Mouse (Mus musculus): ENCODE results near the gene Map2k2. TPM values are rescaled to one million over a fixed set of nuclear protein-coding genes. Genes with fewer than 3 reads are reported as not detected.
A peak's percentile ranks its signal among the peaks of the same experiment; 100 is the strongest.

The Map2k2 gene
- polyA plus RNA-seq, 1 experiment from 2014 or later = 130 TPM

DNA sequence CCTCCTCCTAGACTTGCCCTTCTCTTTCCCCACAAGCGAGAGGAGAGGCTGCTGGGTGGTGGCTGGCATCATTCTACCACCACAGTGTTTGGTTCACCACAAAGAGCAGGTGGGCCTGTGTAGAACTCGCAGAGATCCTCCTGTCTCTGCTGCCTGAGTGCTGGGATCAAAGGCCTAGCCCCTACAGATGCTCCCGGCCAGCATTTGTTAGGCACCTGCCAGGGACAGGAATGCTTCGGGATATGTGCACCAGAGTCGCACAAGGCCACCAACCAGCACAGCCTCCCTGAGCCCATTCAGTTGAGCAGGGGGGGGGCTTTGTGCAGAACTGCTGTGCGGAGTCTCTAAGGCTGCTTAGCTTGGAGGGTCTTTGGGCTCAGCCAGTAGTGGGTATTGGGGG, 39.6 kb downstream of the Map2k2 start:
- H3K4me1 ChIP-seq (replicated peaks) = peaks cover 75% of the 10 kb centered on the region
- WGBS (ENCODE audit: insufficient replicate concordance) = 96% methylated on average over 6 of the region's 6 CpGs
- DNase-seq = no peak

DNA sequence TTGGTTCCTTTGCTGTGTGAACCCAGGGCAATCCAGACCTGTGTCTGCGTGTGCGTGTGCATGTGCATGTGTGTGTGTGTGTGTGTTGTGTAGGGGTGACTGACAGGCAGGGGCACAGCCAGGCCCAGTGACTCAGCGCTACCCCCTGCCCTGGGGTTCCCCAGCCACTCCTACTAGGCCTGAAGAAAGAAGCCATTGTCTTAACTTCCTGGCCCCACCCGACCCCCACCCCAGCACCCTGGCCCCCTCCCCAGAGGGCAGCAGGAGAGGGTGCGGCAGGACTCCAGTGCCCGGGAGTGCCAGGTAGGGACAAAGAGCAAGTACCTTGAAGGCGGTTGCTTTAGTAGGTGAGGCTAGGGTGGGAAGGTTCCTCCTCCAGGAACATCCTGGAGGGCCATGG, 40.1 kb downstream of the Map2k2 start:
- no peak overlapping the region for H3K4me2 ChIP-seq
- H3K9ac ChIP-seq = no peak overlapping the region
- DNase-seq (no peak), ATAC-seq (ENCODE audit: low read depth) (no peak)
- 86% methylated on average over 7 of the region's 7 CpGs for WGBS (ENCODE audit: insufficient replicate concordance)
- H3K4me3 ChIP-seq (replicated peaks) = no peak overlapping the region
- peaks cover 73% of the 10 kb centered on the region for H3K4me1 ChIP-seq (replicated peaks)
- peaks cover 99% of the 10 kb centered on the region for H3K36me3 ChIP-seq
- no peaks in the 10 kb centered on the region for H3K9me3 ChIP-seq (replicated peaks)
- no peaks in the 10 kb centered on the region for H3K27me3 ChIP-seq
- H3K27ac ChIP-seq = no peak overlapping the region

More for the DNA sequence above, 39.6 kb downstream of the Map2k2 start:
- Histone ChIP-seq H3K4me3 (replicated peaks) (no peak overlapping the region), H3K27ac (0 out of 2 replicates have a peak overlapping the region, but pooled peaks have one; percentile 13), H3K27me3 (no peaks in the 10 kb centered on the region), H3K36me3 (peaks cover 99% of the 10 kb centered on the region), H3K9ac (no peak overlapping the region), H3K4me2 (no peak overlapping the region), H3K9me3 (replicated peaks) (no peaks in the 10 kb centered on the region)
- no peak for ATAC-seq (ENCODE audit: low read depth)

DNA sequence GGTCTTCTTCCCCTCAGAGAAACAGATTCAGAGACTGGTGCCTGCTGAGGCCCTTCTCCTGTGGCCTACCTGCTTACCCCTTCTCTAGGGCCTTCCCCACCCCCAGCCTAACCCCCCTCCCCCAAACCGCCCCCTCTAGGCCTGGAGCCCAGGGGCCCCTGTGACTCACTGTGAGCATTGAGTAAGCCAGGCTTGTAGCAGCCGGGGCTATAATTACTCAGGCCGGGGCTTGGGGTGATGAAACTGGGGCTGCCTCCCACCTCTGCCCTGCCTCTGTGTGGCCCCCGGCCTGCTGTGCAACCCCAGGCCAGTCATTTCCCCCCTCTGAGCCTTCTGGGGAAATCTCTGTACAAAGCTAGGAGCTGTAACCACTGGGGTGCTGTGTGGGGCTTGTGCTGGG, 40.6 kb downstream of the Map2k2 start:
- H3K27me3 ChIP-seq = no peaks in the 10 kb centered on the region
- H3K27ac ChIP-seq = no peak overlapping the region
- DNase-seq = no peak
- no peak for ATAC-seq (ENCODE audit: low read depth)
- H3K9ac ChIP-seq = no peak overlapping the region
- peaks cover 99% of the 10 kb centered on the region for H3K36me3 ChIP-seq
- no peaks in the 10 kb centered on the region for H3K9me3 ChIP-seq (replicated peaks)
- H3K4me1 ChIP-seq (replicated peaks) = peaks cover 72% of the 10 kb centered on the region
- 0 out of 2 replicates have a peak overlapping the region, but pooled peaks have one; percentile 12 for H3K4me2 ChIP-seq
- whole genome bisulfite sequencing (ENCODE audit: insufficient replicate concordance) = 88% methylated on average over 4 of the region's 4 CpGs
- no peak overlapping the region for H3K4me3 ChIP-seq (replicated peaks)

DNA sequence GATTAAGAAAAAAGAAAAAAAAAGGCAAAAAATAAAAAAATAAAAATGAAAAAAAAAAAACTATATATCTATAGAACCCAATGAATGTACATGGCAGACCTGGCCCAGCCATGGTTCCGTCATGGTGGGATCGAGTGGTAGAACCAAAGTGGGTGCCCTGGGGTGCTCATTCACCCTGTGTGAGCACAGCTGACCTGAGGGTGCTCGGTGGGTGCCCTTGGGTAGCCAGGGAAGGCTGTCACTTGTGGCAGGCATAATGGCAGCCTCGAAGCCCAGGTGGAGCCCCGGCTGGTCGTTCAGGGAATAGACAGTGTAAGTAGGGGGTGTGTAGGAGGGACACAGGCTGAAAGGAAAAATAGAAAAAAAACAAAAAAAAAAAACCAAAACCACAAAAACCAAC, 45.5 kb downstream of the Map2k2 start:
- Histone ChIP-seq H3K4me1 (replicated peaks) (peaks cover 33% of the 10 kb centered on the region), H3K27me3 (no peaks in the 10 kb centered on the region), H3K4me3 (replicated peaks) (no peak overlapping the region), H3K27ac (no peak overlapping the region; the same call in 1 of the 2 replicates), H3K4me2 (no peak overlapping the region), H3K36me3 (peaks cover 96% of the 10 kb centered on the region), H3K9ac (no peak overlapping the region), H3K9me3 (replicated peaks) (no peaks in the 10 kb centered on the region)
- ATAC-seq (ENCODE audit: low read depth) (no peak), DNase-seq (no peak)
- WGBS (ENCODE audit: insufficient replicate concordance) = 51% methylated on average over 6 of the region's 6 CpGs

DNA sequence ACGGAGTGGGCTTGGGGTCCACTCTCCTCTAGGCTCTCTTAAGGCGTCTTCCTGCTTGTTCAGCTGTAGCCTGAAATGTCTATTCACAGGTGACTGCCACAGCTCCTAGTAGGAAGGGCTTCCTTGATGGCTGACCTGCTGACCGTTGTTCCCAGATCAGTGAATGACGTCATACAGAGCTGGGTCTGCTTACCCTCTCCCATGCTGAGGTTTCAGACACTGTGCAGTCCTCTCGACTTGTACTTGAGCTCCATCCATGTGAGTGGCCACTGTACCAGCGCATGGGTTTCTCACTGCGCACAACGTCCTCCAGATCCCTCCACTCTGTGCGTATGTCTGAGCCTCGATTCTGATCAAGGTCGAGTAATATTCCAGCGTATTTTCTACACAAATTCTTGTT, 46.9 kb downstream of the Map2k2 start:
- H3K9me3 ChIP-seq (replicated peaks) = no peaks in the 10 kb centered on the region
- no peaks in the 10 kb centered on the region for H3K27me3 ChIP-seq
- 52% methylated on average over 12 of the region's 12 CpGs for WGBS (ENCODE audit: insufficient replicate concordance)
- H3K27ac ChIP-seq = peak overlapping the region; percentile 59
- no peak for DNase-seq
- ATAC-seq (ENCODE audit: low read depth) = peak; percentile 13
- H3K9ac ChIP-seq = no peak overlapping the region
- no peak overlapping the region for H3K4me2 ChIP-seq
- H3K4me1 ChIP-seq (replicated peaks) = peaks cover 25% of the 10 kb centered on the region
- no peak overlapping the region for H3K4me3 ChIP-seq (replicated peaks)
- peaks cover 96% of the 10 kb centered on the region for H3K36me3 ChIP-seq

DNA sequence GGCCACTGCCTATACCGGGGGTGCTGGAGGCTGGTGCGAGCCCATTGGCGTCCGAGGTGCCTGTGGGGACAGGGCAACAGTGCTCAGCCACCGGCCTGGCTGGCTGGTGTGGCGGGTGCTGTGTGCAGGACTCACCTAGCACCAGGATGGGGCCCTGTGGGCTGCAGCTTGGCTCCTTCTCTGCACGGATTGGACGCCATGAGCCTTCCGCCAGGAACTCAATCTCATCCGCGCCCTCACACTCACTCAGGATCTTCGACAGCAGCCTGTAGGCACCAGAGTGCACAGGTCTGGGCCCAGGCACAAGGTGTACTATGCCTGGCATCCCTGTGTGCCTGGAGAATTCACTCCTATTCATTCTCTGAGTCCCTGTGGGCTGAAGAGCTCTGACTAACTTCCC, 48.6 kb downstream of the Map2k2 start:
- H3K9ac ChIP-seq = no peak overlapping the region
- WGBS (ENCODE audit: insufficient replicate concordance) = 88% methylated on average over 12 of the region's 12 CpGs

DNA sequence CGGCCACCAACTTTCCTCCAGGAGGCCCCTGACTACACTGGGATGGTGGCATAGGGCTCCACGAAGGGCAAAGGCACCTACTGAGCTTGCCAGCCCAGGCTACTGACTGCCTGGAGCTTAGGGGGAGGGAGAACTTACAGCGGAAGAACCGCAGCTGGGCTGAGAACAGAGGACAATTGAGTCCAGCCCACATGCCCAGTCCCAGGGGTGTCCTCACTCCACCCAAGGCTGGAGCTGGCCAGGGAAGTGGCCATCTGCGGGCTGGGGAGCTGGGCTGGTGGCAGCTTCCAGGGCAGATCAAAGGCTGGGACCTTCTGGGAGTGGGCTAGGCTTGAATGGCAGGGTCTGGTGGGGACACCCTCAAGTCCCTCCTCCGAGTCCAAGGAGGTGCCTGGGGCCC, 49.0 kb downstream of the Map2k2 start:
- ATAC-seq (ENCODE audit: low read depth) (no peak), DNase-seq (no peak)
- 86% methylated on average over 6 of the region's 6 CpGs for WGBS (ENCODE audit: insufficient replicate concordance)
- H3K9ac ChIP-seq = no peak overlapping the region
- H3K4me1 ChIP-seq (replicated peaks) = peaks cover 28% of the 10 kb centered on the region
- H3K4me3 ChIP-seq (replicated peaks) = no peak overlapping the region
- H3K27me3 ChIP-seq = no peaks in the 10 kb centered on the region
- H3K36me3 ChIP-seq = peaks cover 86% of the 10 kb centered on the region
- no peak overlapping the region; the same call in 1 of the 2 replicates for H3K27ac ChIP-seq
- H3K4me2 ChIP-seq = no peak overlapping the region
- no peaks in the 10 kb centered on the region for H3K9me3 ChIP-seq (replicated peaks)

More for the DNA sequence above, 48.6 kb downstream of the Map2k2 start:
- DNase-seq (no peak), ATAC-seq (ENCODE audit: low read depth) (no peak)
- no peak overlapping the region for H3K4me2 ChIP-seq
- no peak overlapping the region for H3K4me3 ChIP-seq (replicated peaks)
- H3K9me3 ChIP-seq (replicated peaks) = no peaks in the 10 kb centered on the region
- peaks cover 89% of the 10 kb centered on the region for H3K36me3 ChIP-seq
- peaks cover 29% of the 10 kb centered on the region for H3K4me1 ChIP-seq (replicated peaks)
- H3K27me3 ChIP-seq = no peaks in the 10 kb centered on the region
- H3K27ac ChIP-seq = no peak overlapping the region

DNA sequence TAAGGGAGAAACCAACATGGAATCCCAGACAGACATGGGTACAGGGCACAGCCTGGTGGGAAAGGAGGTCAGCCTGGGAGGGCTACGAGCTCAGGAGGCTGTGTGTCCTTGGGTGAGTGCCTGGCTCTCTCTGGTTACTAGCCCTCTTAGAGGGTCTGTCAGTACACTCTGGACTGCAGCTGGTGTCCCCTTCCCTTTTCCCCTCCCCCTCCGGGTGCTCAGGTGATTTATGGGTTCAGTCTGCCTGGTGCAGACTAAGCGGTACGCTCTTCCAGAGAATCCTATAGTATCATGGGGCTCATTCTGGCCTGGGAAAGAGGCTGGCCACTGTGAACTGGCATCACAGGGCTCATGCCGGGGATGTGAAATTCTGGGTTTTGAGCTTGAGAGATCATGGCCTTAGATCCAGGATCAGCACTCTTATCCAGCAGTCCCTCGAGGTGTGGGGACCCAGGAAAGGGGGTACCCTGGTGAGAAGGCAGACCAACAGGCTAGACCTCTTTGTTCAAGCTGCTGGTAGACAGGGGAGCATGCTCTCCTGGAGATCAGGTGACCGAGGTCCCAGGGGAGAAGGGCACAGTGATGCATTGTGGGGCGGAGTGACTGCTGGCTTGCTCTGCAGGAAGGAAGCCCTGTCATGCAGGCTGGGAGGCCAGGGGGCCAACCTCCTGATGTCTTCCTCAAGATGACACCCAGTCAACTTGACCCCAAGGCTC, 56.0 kb downstream of the Map2k2 start:
- Histone ChIP-seq H3K9ac (no peak overlapping the region), H3K36me3 (peaks cover 76% of the 10 kb centered on the region), H3K4me2 (no peak overlapping the region), H3K4me1 (replicated peaks) (peaks cover 70% of the 10 kb centered on the region), H3K4me3 (replicated peaks) (no peak overlapping the region), H3K9me3 (replicated peaks) (no peaks in the 10 kb centered on the region), H3K27me3 (no peaks in the 10 kb centered on the region), H3K27ac (peak overlapping the region; percentile 39; the same call in 1 of the 2 replicates)
- DNase-seq (no peak), ATAC-seq (ENCODE audit: low read depth) (0 out of 2 replicates have a peak, but pooled peaks have one; percentile 11)
- WGBS (ENCODE audit: insufficient replicate concordance) = 69% methylated on average over 8 of the region's 8 CpGs

DNA sequence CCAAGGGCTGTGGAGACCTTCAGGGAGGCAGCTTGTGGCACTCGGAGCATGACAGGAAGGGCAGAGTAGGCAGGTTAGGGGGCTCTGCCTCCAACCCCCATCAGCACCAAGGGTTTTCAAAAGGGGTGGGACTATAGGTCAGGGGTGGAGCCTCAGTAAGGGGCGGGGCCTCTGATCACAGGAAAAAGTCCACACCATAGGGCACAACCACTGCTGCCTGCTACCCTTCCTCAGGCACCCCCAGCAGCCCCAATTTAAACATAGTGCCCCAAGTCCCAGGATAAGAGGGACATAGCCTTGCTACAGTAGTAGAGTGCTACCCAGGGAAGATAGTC, 56.6 kb downstream of the Map2k2 start:
- Histone ChIP-seq H3K27ac (0 out of 2 replicates have a peak overlapping the region, but pooled peaks have one; percentile 39), H3K36me3 (peaks cover 71% of the 10 kb centered on the region)

DNA sequence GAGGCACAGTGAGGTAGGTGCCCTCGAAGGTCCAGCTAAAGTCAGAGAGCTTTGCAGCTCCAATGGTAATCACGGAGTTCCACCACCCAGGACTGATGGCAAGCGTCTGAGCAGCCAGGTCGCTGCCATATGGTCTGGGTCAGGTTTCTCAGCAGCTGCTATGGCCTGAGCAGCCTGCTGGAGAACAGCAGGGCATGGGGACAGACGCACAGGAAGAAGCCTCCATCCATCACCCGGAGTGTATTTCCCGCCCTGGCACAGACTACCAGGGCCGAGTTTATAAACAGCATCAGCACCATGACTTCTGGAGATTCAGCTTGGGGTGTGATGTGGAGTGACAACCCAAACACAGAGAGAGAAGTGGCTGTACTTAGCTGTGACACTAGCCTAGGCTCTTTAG, 59.4 kb downstream of the Map2k2 start:
- DNase-seq (no peak), ATAC-seq (ENCODE audit: low read depth) (no peak)
- Histone ChIP-seq H3K4me3 (replicated peaks) (no peak overlapping the region), H3K27ac (no peak overlapping the region), H3K4me1 (replicated peaks) (peaks cover 79% of the 10 kb centered on the region), H3K9ac (peak overlapping the region; percentile 31; the same call in 1 of the 2 replicates), H3K27me3 (no peaks in the 10 kb centered on the region), H3K4me2 (no peak overlapping the region), H3K36me3 (peaks cover 52% of the 10 kb centered on the region), H3K9me3 (replicated peaks) (no peaks in the 10 kb centered on the region)
- 85% methylated on average over 8 of the region's 8 CpGs for WGBS (ENCODE audit: insufficient replicate concordance)

More for the DNA sequence above, 56.6 kb downstream of the Map2k2 start:
- whole genome bisulfite sequencing (ENCODE audit: insufficient replicate concordance) = 18% methylated on average over 2 of the region's 2 CpGs
- no peak overlapping the region for H3K4me3 ChIP-seq (replicated peaks)
- H3K4me1 ChIP-seq (replicated peaks) = peaks cover 75% of the 10 kb centered on the region
- H3K9me3 ChIP-seq (replicated peaks) = no peaks in the 10 kb centered on the region
- ATAC-seq (ENCODE audit: low read depth) = 0 out of 2 replicates have a peak, but pooled peaks have one; percentile 19
- no peaks in the 10 kb centered on the region for H3K27me3 ChIP-seq
- no peak overlapping the region for H3K4me2 ChIP-seq
- H3K9ac ChIP-seq = no peak overlapping the region
- DNase-seq = no peak

DNA sequence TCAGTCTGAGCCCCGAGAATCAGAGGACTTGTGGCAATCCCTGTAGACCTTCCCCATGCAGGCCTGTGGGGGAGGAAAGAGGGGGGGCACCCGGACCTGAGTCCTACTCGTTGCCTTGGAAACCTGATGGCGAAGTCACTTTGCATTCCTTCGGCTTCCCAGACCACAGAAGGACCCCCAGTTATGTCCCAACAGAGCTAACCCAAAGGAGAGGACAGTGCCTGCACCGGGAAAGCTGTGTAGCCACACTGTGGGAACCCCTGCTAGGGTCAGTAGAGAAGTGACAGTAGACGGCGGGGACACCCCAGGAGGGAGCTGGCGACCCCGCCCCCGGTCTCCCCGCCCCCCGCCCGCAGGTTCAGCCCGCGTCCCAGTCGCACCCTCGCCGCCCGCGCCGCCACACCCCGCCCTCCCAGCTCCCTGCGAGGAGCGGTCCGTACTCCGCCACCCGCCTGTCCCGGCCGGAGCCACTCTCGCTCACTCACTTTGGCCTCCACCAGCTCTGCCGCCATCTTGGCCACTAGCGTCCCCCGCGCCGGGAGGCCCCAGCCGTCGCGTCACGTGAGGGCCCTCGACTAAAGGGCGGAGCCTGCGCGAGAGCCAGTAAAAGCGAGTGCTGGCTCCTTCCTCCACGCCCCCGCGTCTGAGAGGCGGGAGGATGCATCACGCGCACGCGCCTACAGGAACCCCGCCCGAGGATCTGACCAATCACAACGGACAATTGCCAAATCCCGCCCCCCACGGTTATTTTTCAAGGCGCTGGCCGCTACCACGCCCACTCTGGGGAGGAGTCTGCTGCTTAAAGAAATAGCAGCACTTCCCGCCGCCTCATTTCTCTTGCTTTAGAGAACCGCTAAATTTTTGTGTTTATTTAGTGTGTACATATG, 61.7 kb downstream of the Map2k2 start, which contains the start of gene Pias4:
TSS of gene Pias4 (minus strand) at position 724 of the 887 bp plus-strand sequence.
- Histone ChIP-seq H3K4me2 (peak within 1 kb of the TSS; percentile 89), H3K9me3 (replicated peaks) (no peaks in the 10 kb centered on the region), H3K9ac (peak within 1 kb of the TSS; percentile 96), H3K27me3 (no peaks in the 10 kb centered on the region), H3K4me1 (replicated peaks) (peaks cover 57% of the 10 kb centered on the region), H3K4me3 (replicated peaks) (peak within 1 kb of the TSS; percentile 99), H3K27ac (peak within 1 kb of the TSS; percentile 95), H3K36me3 (peaks cover 29% of the 10 kb centered on the region)
- under 1% methylated on average over 64 of the region's 64 CpGs for WGBS (ENCODE audit: insufficient replicate concordance)
- ATAC-seq (ENCODE audit: low read depth) (peak; percentile 83), DNase-seq (peak; percentile 100)
